Mouse (Mus musculus) heart, embryonic 12.5 days (tissue): Measurements from ENCODE around the gene Dbil5. TPM values are rescaled to one million over a fixed set of nuclear protein-coding genes. Genes with fewer than 3 reads are reported as not detected.

Source experiments
- ATAC-seq: fragments of 200-750 bp; cut with Nextera tagmentation; 2 replicates; pipeline ENCODE4 v1.8.0; 2017; ENCODE audit warnings: moderate TSS enrichment, moderate library complexity; ENCODE audit not compliant: insufficient number of reproducible peaks, low FRiP score
- H3K27ac ChIP-seq: fragments of 300-500 bp; sonication (generic); 2 replicates; pipeline ENCODE4 v1.5.1; 2016; ENCODE audit warnings: mild to moderate bottlenecking, moderate library complexity; ENCODE audit not compliant: poor library complexity, severe bottlenecking
- H3K27me3 ChIP-seq: fragments of 300-500 bp; sonication (generic); replicated peaks from 2 replicates; pipeline ENCODE4 v1.6.1; 2016; ENCODE audit warnings: mild to moderate bottlenecking, moderate library complexity
- H3K36me3 ChIP-seq: fragments of 300-500 bp; sonication (generic); 2 replicates; pipeline ENCODE4 v1.6.1; 2016; ENCODE audit warnings: mild to moderate bottlenecking, moderate library complexity
- H3K4me1 ChIP-seq: fragments of 300-500 bp; sonication (generic); replicated peaks from 2 replicates; pipeline ENCODE4 v1.6.1; 2016; ENCODE audit warnings: mild to moderate bottlenecking
- H3K4me2 ChIP-seq: fragments of 300-500 bp; sonication (generic); 2 replicates; pipeline ENCODE4 v1.6.1; 2016; ENCODE audit warnings: mild to moderate bottlenecking, moderate library complexity
- H3K4me3 ChIP-seq: fragments of 300-500 bp; sonication (generic); 2 replicates; pipeline ENCODE4 v1.5.1; 2016; ENCODE audit warnings: mild to moderate bottlenecking
- H3K9ac ChIP-seq: fragments of 300-500 bp; sonication (generic); 2 replicates; pipeline ENCODE4 v1.6.1; 2016; ENCODE audit warnings: mild to moderate bottlenecking, moderate library complexity
- H3K9me3 ChIP-seq: fragments of 300-500 bp; sonication (generic); replicated peaks from 2 replicates; pipeline ENCODE4 v1.6.1; 2016; ENCODE audit warnings: mild to moderate bottlenecking, moderate library complexity
- WGBS: fragments of 180-500 bp; shearing (Covaris S2); methylation state at CpG from one replicate; pipeline ENCODE4 v1.1.7; 2016; 5-methylcytosine and 5-hydroxymethylcytosine counted together
- polyA plus RNA-seq: library from polyadenylated mRNA; unstranded; fragments of >200 nt; fragmentation: Nextera tagmentation; extraction: Ambion mirVana; gene quantifications from 2 replicates; pipeline ENCODE4 v1.2.1, GENCODE M21; 2016

Dbil5 gene
- polyA plus RNA-seq, 1 experiment from 2014 or later: 0.64 TPM

DNA sequence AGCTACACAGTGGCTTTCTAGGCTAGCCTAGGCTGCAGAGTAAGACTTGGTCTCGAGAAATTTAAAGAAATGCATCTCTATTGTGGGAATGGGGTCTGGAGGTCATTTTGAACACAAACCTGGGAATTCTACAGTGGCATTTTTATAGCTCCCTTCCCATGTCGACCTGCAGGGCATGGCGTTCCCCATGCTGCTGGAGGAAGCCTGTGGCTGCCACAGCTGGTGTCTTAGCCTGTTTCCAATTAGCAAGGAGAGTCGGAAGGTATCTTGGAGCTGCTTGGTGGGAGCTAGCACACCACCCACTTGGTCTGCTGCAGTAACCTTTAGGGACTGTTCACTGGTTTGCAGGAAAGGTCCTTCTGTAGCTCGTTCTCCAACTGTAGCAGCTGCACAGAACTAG lies 38.7 kb downstream of the Dbil5 start:
- H3K9ac ChIP-seq: peak overlapping the region; percentile 16; the same call in 1 of the 2 replicates
- ATAC-seq: no peak
- peaks cover 35% of the 10 kb centered on the region for H3K36me3 ChIP-seq
- no peaks in the 10 kb centered on the region for H3K9me3 ChIP-seq
- H3K27me3 ChIP-seq: no peaks in the 10 kb centered on the region
- H3K4me3 ChIP-seq: no peak overlapping the region
- H3K27ac ChIP-seq: no peak overlapping the region
- H3K4me1 ChIP-seq: 0 out of 2 replicates have a peak, but pooled peaks cover 2% of the 10 kb centered on the region
- 51% methylated on average over 5 of the region's 5 CpGs for WGBS
- no peak overlapping the region for H3K4me2 ChIP-seq

DNA sequence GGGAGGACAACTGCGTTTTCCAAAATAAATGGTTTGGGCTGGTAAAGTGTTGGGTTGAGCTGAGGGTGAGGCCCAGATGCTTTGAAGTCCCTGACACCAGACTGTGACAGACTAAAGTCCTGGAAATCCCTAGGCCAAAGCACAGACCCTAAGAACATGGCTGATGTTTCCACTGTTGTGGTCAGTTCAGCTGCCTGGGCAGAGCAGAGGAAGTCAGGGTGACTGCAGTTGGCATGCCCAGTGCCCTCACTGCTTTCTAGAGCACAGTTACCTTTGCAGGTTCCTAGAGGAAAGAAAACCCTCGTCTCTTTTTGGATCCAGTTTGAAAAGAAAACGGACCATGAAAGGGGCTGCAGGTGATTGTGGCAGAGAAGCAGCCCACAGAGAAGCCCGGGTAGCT lies 40.0 kb downstream of the Dbil5 start:
- 76% methylated on average over 4 of the region's 4 CpGs for WGBS

DNA sequence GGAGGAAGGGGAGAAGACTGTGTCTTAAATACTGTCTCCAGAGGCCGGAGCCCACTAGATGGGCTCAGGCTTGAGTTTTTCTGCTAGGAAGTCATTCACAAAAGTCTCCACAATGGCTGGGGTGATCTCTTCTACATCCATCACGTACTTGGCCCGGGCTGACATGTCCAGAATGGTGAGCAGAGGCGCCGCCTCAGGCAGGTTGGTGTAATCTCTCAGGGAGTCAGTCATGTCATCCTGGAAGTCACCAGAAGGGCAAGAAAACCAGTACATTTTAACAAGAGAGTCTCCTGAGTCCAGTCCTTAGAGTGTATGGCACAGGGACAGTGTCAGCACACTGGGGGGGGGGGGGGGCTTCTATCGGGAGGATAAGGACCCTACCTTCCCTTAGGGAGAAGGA lies 41.1 kb downstream of the Dbil5 start:
- H3K27me3 ChIP-seq: no peaks in the 10 kb centered on the region; the same call in 1 of the 2 replicates
- 79% methylated on average over 6 of the region's 6 CpGs for WGBS
- H3K4me1 ChIP-seq: peaks cover 14% of the 10 kb centered on the region
- no peak for ATAC-seq
- no peak overlapping the region for H3K4me2 ChIP-seq
- H3K9me3 ChIP-seq: no peaks in the 10 kb centered on the region
- no peak overlapping the region for H3K4me3 ChIP-seq
- H3K27ac ChIP-seq: no peak overlapping the region
- H3K9ac ChIP-seq: no peak overlapping the region
- H3K36me3 ChIP-seq: peaks cover 37% of the 10 kb centered on the region

More for the DNA sequence above, 40.0 kb downstream of the Dbil5 start:
- no peak for ATAC-seq
- no peaks in the 10 kb centered on the region for H3K27me3 ChIP-seq
- H3K27ac ChIP-seq: no peak overlapping the region
- no peak overlapping the region for H3K9ac ChIP-seq
- H3K4me3 ChIP-seq: no peak overlapping the region
- H3K4me2 ChIP-seq: no peak overlapping the region
- peaks cover 37% of the 10 kb centered on the region for H3K36me3 ChIP-seq
- 0 out of 2 replicates have a peak, but pooled peaks cover 3% of the 10 kb centered on the region for H3K4me1 ChIP-seq
- no peaks in the 10 kb centered on the region for H3K9me3 ChIP-seq

DNA sequence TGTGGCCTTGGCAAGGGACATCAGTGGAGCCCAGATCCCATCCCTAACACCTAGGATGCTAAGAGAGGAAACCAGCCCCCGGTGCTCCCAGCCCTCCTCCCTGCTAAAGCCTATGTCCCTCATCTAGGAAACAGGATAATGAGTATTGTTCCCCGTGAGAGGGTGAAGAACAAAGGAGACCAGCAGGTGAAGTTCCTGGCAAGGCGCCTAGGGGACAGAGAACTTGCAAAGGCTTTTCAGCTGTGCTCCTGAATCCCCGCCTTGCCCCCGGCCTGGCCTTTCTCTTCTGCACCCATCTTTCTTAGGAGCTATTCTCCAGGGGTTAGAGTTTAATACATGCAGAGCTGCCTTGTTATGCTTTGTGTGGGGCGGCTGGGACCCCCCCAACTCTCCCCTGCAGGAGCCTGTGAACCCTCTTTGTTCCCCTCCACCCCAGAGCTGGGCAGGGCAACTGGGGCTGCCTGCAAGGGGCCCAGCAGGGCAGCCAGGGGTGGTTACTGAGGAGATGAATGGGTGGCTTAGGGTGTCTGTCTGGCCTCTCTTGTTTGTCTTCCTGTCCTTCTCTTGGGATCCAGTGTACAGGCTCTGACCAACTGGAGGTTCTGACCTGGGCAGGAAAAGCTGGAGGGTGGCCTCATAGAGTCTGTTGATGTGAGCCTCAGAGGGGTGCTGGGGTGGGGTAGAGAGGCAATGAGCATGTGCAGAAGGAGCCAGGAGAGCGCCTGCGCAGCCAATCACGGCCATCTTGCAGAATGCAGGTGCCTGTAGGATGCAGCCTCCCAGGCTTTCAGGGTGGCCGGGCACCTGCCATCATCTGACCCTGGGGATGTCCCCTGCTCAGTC lies 43.0 kb downstream of the Dbil5 start:
- H3K27me3 ChIP-seq: no peaks in the 10 kb centered on the region; the same call in 1 of the 2 replicates
- H3K4me2 ChIP-seq: no peak overlapping the region
- no peaks in the 10 kb centered on the region for H3K9me3 ChIP-seq
- 78% methylated on average over 10 of the region's 10 CpGs for WGBS
- ATAC-seq: no peak
- peaks cover 33% of the 10 kb centered on the region for H3K36me3 ChIP-seq
- peaks cover 15% of the 10 kb centered on the region for H3K4me1 ChIP-seq
- no peak overlapping the region for H3K4me3 ChIP-seq
- H3K9ac ChIP-seq: no peak overlapping the region
- H3K27ac ChIP-seq: no peak overlapping the region

DNA sequence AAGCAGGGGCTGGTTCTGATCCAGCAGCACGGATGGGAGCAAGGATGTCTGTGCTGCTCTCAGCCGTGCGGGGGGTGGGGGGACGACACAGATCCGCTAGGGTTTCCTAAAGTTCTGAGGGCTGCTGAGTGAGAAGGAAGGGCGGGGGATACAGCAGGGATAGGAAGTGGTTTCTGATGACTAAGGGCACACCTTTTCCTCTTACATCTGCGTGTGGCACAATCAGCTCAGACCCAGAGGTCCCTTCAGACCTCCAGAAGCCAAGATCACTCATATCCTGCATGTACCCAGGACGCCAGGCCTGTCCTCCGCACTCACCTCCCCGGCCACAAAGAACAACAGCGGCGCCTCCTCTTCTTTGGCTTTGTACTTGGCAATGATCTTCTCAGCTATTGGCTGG lies 43.8 kb downstream of the Dbil5 start:
- no peak overlapping the region for H3K4me3 ChIP-seq
- ATAC-seq: 0 out of 2 replicates have a peak, but pooled peaks have one; percentile 20
- no peaks in the 10 kb centered on the region for H3K9me3 ChIP-seq
- H3K4me2 ChIP-seq: no peak overlapping the region
- H3K9ac ChIP-seq: no peak overlapping the region
- peaks cover 32% of the 10 kb centered on the region for H3K36me3 ChIP-seq
- no peaks in the 10 kb centered on the region; the same call in 1 of the 2 replicates for H3K27me3 ChIP-seq
- peaks cover 13% of the 10 kb centered on the region for H3K4me1 ChIP-seq
- no peak overlapping the region for H3K27ac ChIP-seq
- 60% methylated on average over 12 of the region's 12 CpGs for WGBS

DNA sequence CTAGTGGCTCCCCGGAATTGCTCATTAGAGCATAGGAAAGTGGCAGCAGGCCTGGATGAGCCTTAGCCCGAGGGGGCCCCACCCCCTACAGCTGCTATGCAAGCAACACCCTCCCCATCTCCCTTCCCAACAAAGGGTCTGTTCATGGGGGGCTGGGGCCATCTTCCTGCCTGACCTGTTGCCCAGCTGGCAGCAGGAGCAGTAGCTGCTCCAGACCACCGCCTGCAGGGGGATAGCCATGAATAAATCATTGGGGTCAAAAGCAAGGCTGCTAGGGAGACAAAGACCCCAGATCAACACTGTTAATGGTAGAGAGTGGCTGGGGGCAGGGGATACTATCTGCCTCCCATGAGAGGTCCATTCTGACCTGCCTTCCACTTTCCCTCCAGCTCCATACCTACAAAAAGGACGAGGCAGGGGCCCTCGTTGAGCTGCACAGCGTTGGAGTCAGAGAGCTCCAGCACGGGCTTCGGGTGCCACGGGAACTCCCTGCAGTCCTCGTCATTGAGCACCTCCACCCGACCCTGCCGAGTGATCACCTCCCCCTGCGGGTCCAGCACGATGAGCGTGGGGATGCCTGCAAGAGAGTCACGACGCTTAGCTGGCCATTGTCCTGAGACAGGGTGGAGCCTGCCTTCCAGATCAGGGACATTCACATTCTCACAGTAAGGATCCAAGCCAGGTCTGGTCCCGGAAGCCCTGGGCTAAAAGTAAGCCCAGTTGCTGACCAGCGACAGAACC lies 45.4 kb downstream of the Dbil5 start:
- Histone ChIP-seq H3K9ac (no peak overlapping the region), H3K4me2 (peak overlapping the region; percentile 14; the same call in 1 of the 2 replicates), H3K4me1 (peaks cover 17% of the 10 kb centered on the region), H3K27ac (no peak overlapping the region), H3K9me3 (no peaks in the 10 kb centered on the region), H3K36me3 (peaks cover 27% of the 10 kb centered on the region), H3K27me3 (no peaks in the 10 kb centered on the region; the same call in 1 of the 2 replicates), H3K4me3 (no peak overlapping the region)
- 19% methylated on average over 19 of the region's 19 CpGs for WGBS
- no peak for ATAC-seq

DNA sequence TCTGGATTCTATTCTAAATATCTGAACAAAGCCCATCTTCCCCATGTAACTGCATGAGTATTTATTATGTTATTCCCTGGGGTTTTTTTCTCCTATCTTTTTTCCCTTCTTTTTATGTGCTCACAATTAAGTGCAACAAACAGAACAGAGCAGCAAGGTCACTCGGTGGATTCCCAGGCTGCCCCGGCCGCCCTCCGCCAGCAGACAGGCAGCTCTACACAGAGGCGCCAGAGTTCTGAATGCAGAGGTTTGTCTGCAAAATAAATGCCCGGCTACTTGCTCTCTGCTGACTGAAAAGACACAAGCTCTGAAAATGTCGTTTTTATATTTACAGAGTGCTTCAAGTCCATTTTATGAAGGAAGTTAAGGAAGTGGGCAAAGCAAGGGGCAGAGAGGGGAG lies 50.1 kb downstream of the Dbil5 start:
- ATAC-seq: no peak
- Histone ChIP-seq H3K4me3 (no peak overlapping the region), H3K4me2 (no peak overlapping the region), H3K9me3 (no peaks in the 10 kb centered on the region), H3K27ac (no peak overlapping the region), H3K4me1 (peaks cover 21% of the 10 kb centered on the region), H3K27me3 (no peaks in the 10 kb centered on the region; the same call in 1 of the 2 replicates), H3K36me3 (peaks cover 20% of the 10 kb centered on the region), H3K9ac (no peak overlapping the region)
- 64% methylated on average over 7 of the region's 7 CpGs for WGBS

DNA sequence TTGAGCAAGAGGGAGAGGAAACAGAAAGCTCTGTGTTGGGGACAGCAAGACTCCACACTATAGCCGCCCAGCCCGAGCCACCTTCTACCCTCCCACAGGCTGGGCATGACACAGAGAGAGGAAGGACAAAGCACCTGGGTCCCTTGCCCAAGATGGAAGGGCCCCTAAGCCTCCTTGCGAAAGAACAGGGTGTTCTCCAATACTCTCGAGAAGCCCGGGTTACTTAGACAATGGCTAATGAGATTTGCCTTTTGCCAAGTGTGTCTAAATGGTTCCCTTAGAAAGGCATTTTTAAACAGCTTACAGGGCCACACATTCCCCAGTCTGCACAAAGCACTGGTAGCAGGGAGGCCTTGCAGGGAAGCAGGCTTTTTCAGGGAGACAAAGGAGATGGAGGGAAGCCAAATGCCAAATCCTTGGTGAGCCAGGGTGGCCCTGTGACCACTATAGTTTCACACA lies 50.6 kb downstream of the Dbil5 start:
- Histone ChIP-seq H3K4me2 (no peak overlapping the region), H3K9ac (no peak overlapping the region), H3K36me3 (peaks cover 20% of the 10 kb centered on the region), H3K27ac (no peak overlapping the region), H3K4me1 (peaks cover 16% of the 10 kb centered on the region), H3K27me3 (no peaks in the 10 kb centered on the region; the same call in 1 of the 2 replicates), H3K4me3 (no peak overlapping the region), H3K9me3 (no peaks in the 10 kb centered on the region)
- ATAC-seq: no peak
- 61% methylated on average over 5 of the region's 5 CpGs for WGBS

Other genes starting within 250 kb of the Dbil5 start
- gene 1700016K19Rik, start 217.7 kb upstream of the Dbil5 start, polyA plus RNA-seq: 0.26 TPM in 1 of 2 replicates, not detected in the other
- 10.3 and 11.8 TPM in 2 replicates for gene Rflnb, start 189.8 kb upstream of the Dbil5 start, polyA plus RNA-seq
- gene Vps53, start 38.0 kb upstream of the Dbil5 start, polyA plus RNA-seq: 32.2 and 34.2 TPM in 2 replicates
- 28.3 and 28.7 TPM in 2 replicates for gene Fam57a, start 37.9 kb upstream of the Dbil5 start, polyA plus RNA-seq
- gene Gemin4, start 56 bp downstream of the Dbil5 start, polyA plus RNA-seq: 19.0 and 25.7 TPM in 2 replicates
- gene Mrm3, start 26.1 kb downstream of the Dbil5 start, polyA plus RNA-seq: 20.4 and 24.2 TPM in 2 replicates
- 111 TPM in 2 replicates for gene Glod4, start 26.1 kb downstream of the Dbil5 start, polyA plus RNA-seq
- 32.2 TPM in 2 replicates for gene Nxn, start 181.5 kb downstream of the Dbil5 start, polyA plus RNA-seq
- gene Timm22, start 189.3 kb downstream of the Dbil5 start, polyA plus RNA-seq: 94.5 and 102 TPM in 2 replicates